Mouse (Mus musculus): ENCODE results near the gene Hoxb6. TPM values are rescaled to one million over a fixed set of nuclear protein-coding genes. Genes with fewer than 3 reads are reported as not detected.

The Hoxb6 gene
- polyA plus RNA-seq, 1 experiment from 2014 or later: not detected

GRCm38 (mm10) chr11:96321846-96322245 is 29.6 kb downstream of the Hoxb6 start:
- 28% methylated on average over 5 of the region's 5 CpGs for WGBS
- ATAC-seq (ENCODE audit: insufficient number of reproducible peaks, low FRiP score): no peak
- Histone ChIP-seq H3K9me3 (replicated peaks) (no peaks in the 10 kb centered on the region), H3K27ac (ENCODE audit: poor library complexity, severe bottlenecking) (no peak overlapping the region), H3K4me1 (replicated peaks) (peaks cover 12% of the 10 kb centered on the region), H3K27me3 (replicated peaks) (peaks cover 96% of the 10 kb centered on the region), H3K4me3 (no peak overlapping the region), H3K4me2 (no peak overlapping the region), H3K36me3 (no peaks in the 10 kb centered on the region), H3K9ac (no peak overlapping the region)

GRCm38 (mm10) chr11:96322738-96323137 is 30.5 kb downstream of the Hoxb6 start:
- H3K27ac ChIP-seq (ENCODE audit: poor library complexity, severe bottlenecking): no peak overlapping the region
- H3K27me3 ChIP-seq (replicated peaks): peaks cover 98% of the 10 kb centered on the region
- 17% methylated on average over 6 of the region's 6 CpGs for WGBS
- peaks cover 12% of the 10 kb centered on the region for H3K4me1 ChIP-seq (replicated peaks)
- no peak for ATAC-seq (ENCODE audit: insufficient number of reproducible peaks, low FRiP score)
- H3K9ac ChIP-seq: no peak overlapping the region
- no peak overlapping the region for H3K4me2 ChIP-seq
- no peaks in the 10 kb centered on the region for H3K36me3 ChIP-seq
- H3K9me3 ChIP-seq (replicated peaks): no peaks in the 10 kb centered on the region
- no peak overlapping the region for H3K4me3 ChIP-seq

GRCm38 (mm10) chr11:96323154-96323553 is 30.9 kb downstream of the Hoxb6 start, which contains the start of gene Hoxb3:
Hoxb3 (plus strand) TSS chr11:96323326.
- Histone ChIP-seq H3K27me3 (replicated peaks) (peaks cover 98% of the 10 kb centered on the region), H3K4me1 (replicated peaks) (peaks cover 12% of the 10 kb centered on the region), H3K4me3 (no peak within 1 kb of the TSS), H3K27ac (ENCODE audit: poor library complexity, severe bottlenecking) (no peak within 1 kb of the TSS), H3K36me3 (no peaks in the 10 kb centered on the region), H3K9ac (no peak within 1 kb of the TSS), H3K4me2 (no peak within 1 kb of the TSS), H3K9me3 (replicated peaks) (no peaks in the 10 kb centered on the region)
- no peak for ATAC-seq (ENCODE audit: insufficient number of reproducible peaks, low FRiP score)
- 19% methylated on average over 10 of the region's 10 CpGs for WGBS

- 4% methylated on average over 5 of the region's 5 CpGs for WGBS
- no peaks in the 10 kb centered on the region for H3K9me3 ChIP-seq (replicated peaks)
- peaks cover 6% of the 10 kb centered on the region for H3K4me1 ChIP-seq (replicated peaks)
- H3K4me3 ChIP-seq: no peak overlapping the region
- no peak for ATAC-seq (ENCODE audit: insufficient number of reproducible peaks, low FRiP score)
- H3K27me3 ChIP-seq (replicated peaks): peaks cover 98% of the 10 kb centered on the region
- H3K9ac ChIP-seq: no peak overlapping the region
- H3K27ac ChIP-seq (ENCODE audit: poor library complexity, severe bottlenecking): no peak overlapping the region
- H3K4me2 ChIP-seq: no peak overlapping the region
- H3K36me3 ChIP-seq: no peaks in the 10 kb centered on the region
These were observed 31.8 kb downstream of the Hoxb6 start for GRCm38 (mm10) chr11:96324125-96324524.

GRCm38 (mm10) chr11:96324965-96325364 is 32.7 kb downstream of the Hoxb6 start:
- Histone ChIP-seq H3K27ac (ENCODE audit: poor library complexity, severe bottlenecking) (no peak overlapping the region), H3K36me3 (no peaks in the 10 kb centered on the region), H3K4me2 (no peak overlapping the region), H3K9ac (no peak overlapping the region), H3K4me3 (no peak overlapping the region), H3K27me3 (replicated peaks) (peaks cover 98% of the 10 kb centered on the region), H3K4me1 (replicated peaks) (peaks cover 3% of the 10 kb centered on the region; the same call in 1 of the 2 replicates), H3K9me3 (replicated peaks) (no peaks in the 10 kb centered on the region)
- WGBS: 9% methylated on average over 8 of the region's 8 CpGs
- no peak for ATAC-seq (ENCODE audit: insufficient number of reproducible peaks, low FRiP score)

- Histone ChIP-seq H3K27ac (ENCODE audit: poor library complexity, severe bottlenecking) (no peak overlapping the region), H3K9me3 (replicated peaks) (no peaks in the 10 kb centered on the region), H3K4me3 (0 out of 2 replicates have a peak overlapping the region, but pooled peaks have one; percentile 1), H3K4me2 (peak overlapping the region; percentile 18; the same call in 1 of the 2 replicates), H3K4me1 (replicated peaks) (no peaks in the 10 kb centered on the region), H3K36me3 (no peaks in the 10 kb centered on the region), H3K27me3 (replicated peaks) (peaks cover 99% of the 10 kb centered on the region), H3K9ac (no peak overlapping the region)
- no peak for ATAC-seq (ENCODE audit: insufficient number of reproducible peaks, low FRiP score)
- WGBS: 8% methylated on average over 22 of the region's 22 CpGs
These were observed 33.5 kb downstream of the Hoxb6 start for GRCm38 (mm10) chr11:96325747-96326212.

GRCm38 (mm10) chr11:96326705-96327104 is 34.4 kb downstream of the Hoxb6 start:
- Histone ChIP-seq H3K27ac (ENCODE audit: poor library complexity, severe bottlenecking) (no peak overlapping the region), H3K9me3 (replicated peaks) (no peaks in the 10 kb centered on the region), H3K4me2 (no peak overlapping the region), H3K27me3 (replicated peaks) (peaks cover 100% of the 10 kb centered on the region), H3K4me1 (replicated peaks) (no peaks in the 10 kb centered on the region), H3K9ac (no peak overlapping the region), H3K4me3 (no peak overlapping the region), H3K36me3 (no peaks in the 10 kb centered on the region)
- ATAC-seq (ENCODE audit: insufficient number of reproducible peaks, low FRiP score): no peak
- 4% methylated on average over 12 of the region's 12 CpGs for WGBS

GRCm38 (mm10) chr11:96327122-96327521 is 34.8 kb downstream of the Hoxb6 start:
- Histone ChIP-seq H3K4me1 (replicated peaks) (no peaks in the 10 kb centered on the region), H3K27ac (ENCODE audit: poor library complexity, severe bottlenecking) (no peak overlapping the region), H3K4me3 (no peak overlapping the region), H3K36me3 (no peaks in the 10 kb centered on the region), H3K9ac (no peak overlapping the region), H3K27me3 (replicated peaks) (peaks cover 100% of the 10 kb centered on the region), H3K4me2 (no peak overlapping the region), H3K9me3 (replicated peaks) (no peaks in the 10 kb centered on the region)
- no peak for ATAC-seq (ENCODE audit: insufficient number of reproducible peaks, low FRiP score)
- 5% methylated on average over 7 of the region's 7 CpGs for WGBS

GRCm38 (mm10) chr11:96327750-96328149 is 35.5 kb downstream of the Hoxb6 start:
- ATAC-seq (ENCODE audit: insufficient number of reproducible peaks, low FRiP score): no peak
- Histone ChIP-seq H3K9ac (no peak overlapping the region), H3K9me3 (replicated peaks) (no peaks in the 10 kb centered on the region), H3K4me3 (no peak overlapping the region), H3K27me3 (replicated peaks) (peaks cover 100% of the 10 kb centered on the region), H3K27ac (ENCODE audit: poor library complexity, severe bottlenecking) (no peak overlapping the region), H3K36me3 (no peaks in the 10 kb centered on the region), H3K4me2 (no peak overlapping the region), H3K4me1 (replicated peaks) (0 out of 2 replicates have a peak, but pooled peaks cover 2% of the 10 kb centered on the region)
- WGBS: 13% methylated on average over 5 of the region's 5 CpGs

- Histone ChIP-seq H3K27ac (ENCODE audit: poor library complexity, severe bottlenecking) (no peak overlapping the region), H3K9me3 (replicated peaks) (no peaks in the 10 kb centered on the region), H3K4me3 (no peak overlapping the region), H3K4me1 (replicated peaks) (0 out of 2 replicates have a peak, but pooled peaks cover 6% of the 10 kb centered on the region), H3K27me3 (replicated peaks) (peaks cover 100% of the 10 kb centered on the region), H3K4me2 (no peak overlapping the region), H3K9ac (no peak overlapping the region), H3K36me3 (no peaks in the 10 kb centered on the region)
- 12% methylated on average over 8 of the region's 8 CpGs for WGBS
- ATAC-seq (ENCODE audit: insufficient number of reproducible peaks, low FRiP score): no peak
These were observed 36.3 kb downstream of the Hoxb6 start for GRCm38 (mm10) chr11:96328605-96329004.

GRCm38 (mm10) chr11:96332105-96332504 is 39.8 kb downstream of the Hoxb6 start:
- Histone ChIP-seq H3K27ac (ENCODE audit: poor library complexity, severe bottlenecking) (no peak overlapping the region), H3K27me3 (replicated peaks) (peaks cover 100% of the 10 kb centered on the region), H3K4me1 (replicated peaks) (0 out of 2 replicates have a peak, but pooled peaks cover 6% of the 10 kb centered on the region), H3K4me2 (peak overlapping the region; percentile 62; the same call in 1 of the 2 replicates), H3K9ac (no peak overlapping the region), H3K4me3 (peak overlapping the region; percentile 40), H3K36me3 (no peaks in the 10 kb centered on the region), H3K9me3 (replicated peaks) (no peaks in the 10 kb centered on the region)
- no peak for ATAC-seq (ENCODE audit: insufficient number of reproducible peaks, low FRiP score)
- 2% methylated on average over 8 of the region's 8 CpGs for WGBS

- Histone ChIP-seq H3K4me3 (peak overlapping the region; percentile 40), H3K4me2 (peak overlapping the region; percentile 62), H3K36me3 (no peaks in the 10 kb centered on the region), H3K4me1 (replicated peaks) (0 out of 2 replicates have a peak, but pooled peaks cover 6% of the 10 kb centered on the region), H3K27ac (ENCODE audit: poor library complexity, severe bottlenecking) (0 out of 2 replicates have a peak overlapping the region, but pooled peaks have one; percentile 14), H3K27me3 (replicated peaks) (peaks cover 100% of the 10 kb centered on the region), H3K9me3 (replicated peaks) (no peaks in the 10 kb centered on the region), H3K9ac (peak overlapping the region; percentile 57)
- ATAC-seq (ENCODE audit: insufficient number of reproducible peaks, low FRiP score): no peak
- under 1% methylated on average over 33 of the region's 35 CpGs for WGBS
These were observed 40.3 kb downstream of the Hoxb6 start for GRCm38 (mm10) chr11:96332618-96333032.

Data from heart, embryonic 12.5 days (tissue).